Mouse (Mus musculus): ENCODE measurements around the gene Parp4.

- no peak for TF ChIP-seq CTCF (IDR thresholded peaks at IDR 0.05; ENCODE audit: low read depth)
- TF ChIP-seq EP300 (optimal IDR thresholded peaks at IDR 0.05), result no peak
Measured at GRCm38 (mm10) chr14:56579011-56579410, 3.6 kb downstream of the Parp4 start.

All from stomach, postnatal 0 days (tissue).